Mouse (Mus musculus) hindbrain, embryonic 12.5 days (tissue): ENCODE results near the gene Arpc3. TPM values are rescaled to one million over a fixed set of nuclear protein-coding genes. Genes with fewer than 3 reads are reported as not detected.

Source experiments
- ATAC-seq: fragments of 200-750 bp; cut with Nextera tagmentation; 2 replicates; pipeline ENCODE4 v1.8.0; 2017; ENCODE audit warnings: moderate TSS enrichment; ENCODE audit not compliant: low FRiP score
- H3K27ac ChIP-seq: fragments of 300-500 bp; sonication (generic); 2 replicates; pipeline ENCODE4 v1.5.1; 2016; ENCODE audit warnings: mild to moderate bottlenecking
- H3K27me3 ChIP-seq: fragments of 300-500 bp; sonication (generic); 2 replicates; pipeline ENCODE4 v1.6.1; 2016; ENCODE audit warnings: mild to moderate bottlenecking
- H3K36me3 ChIP-seq: fragments of 300-500 bp; sonication (generic); 2 replicates; pipeline ENCODE4 v1.6.1; 2016; ENCODE audit warnings: mild to moderate bottlenecking
- H3K4me1 ChIP-seq: fragments of 300-500 bp; sonication (generic); 2 replicates; pipeline ENCODE4 v1.6.1; 2016
- H3K4me2 ChIP-seq: fragments of 300-500 bp; sonication (generic); replicated peaks from 2 replicates; pipeline ENCODE4 v1.6.1; 2016; ENCODE audit warnings: mild to moderate bottlenecking
- H3K4me3 ChIP-seq: fragments of 300-500 bp; sonication (generic); 2 replicates; pipeline ENCODE4 v1.5.1; 2016; ENCODE audit warnings: mild to moderate bottlenecking
- H3K9ac ChIP-seq: fragments of 300-500 bp; sonication (generic); 2 replicates; pipeline ENCODE4 v1.6.1; 2016; ENCODE audit warnings: mild to moderate bottlenecking, moderate library complexity
- H3K9me3 ChIP-seq: fragments of 300-500 bp; sonication (generic); replicated peaks from 2 replicates; pipeline ENCODE4 v1.6.1; 2016; ENCODE audit warnings: mild to moderate bottlenecking
- WGBS: fragments of 180-500 bp; shearing (Covaris S2); methylation state at CpG from one replicate; pipeline ENCODE4 v1.1.7; 2016; 5-methylcytosine and 5-hydroxymethylcytosine counted together
- polyA plus RNA-seq: library from polyadenylated mRNA; unstranded; fragments of >200 nt; fragmentation: Nextera tagmentation; extraction: Ambion mirVana; gene quantifications from 2 replicates; pipeline ENCODE4 v1.2.1, GENCODE M21; 2016

Arpc3 gene
- polyA plus RNA-seq, 1 experiment from 2014 or later = 115 TPM

- under 1% methylated on average over 69 of the region's 73 CpGs for WGBS
These were observed 30.6 kb downstream of the Arpc3 start for GRCm38 (mm10) chr5:122422071-122422964.

GRCm38 (mm10) chr5:122423083-122423482, 31.4 kb downstream of the Arpc3 start:
- H3K27me3 ChIP-seq = no peaks in the 10 kb centered on the region
- WGBS = 33% methylated on average over 15 of the region's 15 CpGs
- no peak; the same call in 1 of the 2 replicates for ATAC-seq
- H3K27ac ChIP-seq = no peak overlapping the region
- H3K9ac ChIP-seq = peak overlapping the region; percentile 95
- H3K4me1 ChIP-seq = peaks cover 18% of the 10 kb centered on the region
- peak overlapping the region; percentile 98 for H3K4me3 ChIP-seq
- H3K9me3 ChIP-seq = no peaks in the 10 kb centered on the region
- peak overlapping the region; percentile 97 for H3K4me2 ChIP-seq
- peaks cover 3% of the 10 kb centered on the region for H3K36me3 ChIP-seq

More at GRCm38 (mm10) chr5:122422071-122422964, 30.6 kb downstream of the Arpc3 start:
- H3K9me3 ChIP-seq = no peaks in the 10 kb centered on the region
- H3K4me1 ChIP-seq = peaks cover 18% of the 10 kb centered on the region
- no peaks in the 10 kb centered on the region for H3K27me3 ChIP-seq
- H3K27ac ChIP-seq = peak overlapping the region; percentile 90
- peak; percentile 90 for ATAC-seq
- H3K36me3 ChIP-seq = no peaks in the 10 kb centered on the region
- peak overlapping the region; percentile 95 for H3K9ac ChIP-seq
- H3K4me2 ChIP-seq = peak overlapping the region; percentile 97
- peak overlapping the region; percentile 98 for H3K4me3 ChIP-seq

GRCm38 (mm10) chr5:122425550-122425949, 33.9 kb downstream of the Arpc3 start:
- peaks cover 28% of the 10 kb centered on the region for H3K36me3 ChIP-seq
- no peaks in the 10 kb centered on the region for H3K27me3 ChIP-seq
- H3K4me3 ChIP-seq = no peak overlapping the region
- H3K4me1 ChIP-seq = peaks cover 18% of the 10 kb centered on the region
- WGBS = 86% methylated on average over 2 of the region's 2 CpGs
- no peak overlapping the region for H3K4me2 ChIP-seq
- no peak overlapping the region for H3K9ac ChIP-seq
- no peak overlapping the region for H3K27ac ChIP-seq
- no peak for ATAC-seq
- no peaks in the 10 kb centered on the region for H3K9me3 ChIP-seq

- Histone ChIP-seq H3K9me3 (no peaks in the 10 kb centered on the region), H3K4me2 (no peak overlapping the region), H3K9ac (no peak overlapping the region), H3K4me1 (no peaks in the 10 kb centered on the region), H3K4me3 (no peak overlapping the region), H3K27ac (no peak overlapping the region), H3K36me3 (peaks cover 72% of the 10 kb centered on the region), H3K27me3 (no peaks in the 10 kb centered on the region)
- ATAC-seq = no peak
- WGBS = 94% methylated on average over 4 of the region's 4 CpGs
These were observed 38.5 kb downstream of the Arpc3 start for GRCm38 (mm10) chr5:122430036-122430775.

- Histone ChIP-seq H3K4me1 (no peaks in the 10 kb centered on the region), H3K4me3 (no peak overlapping the region), H3K27ac (no peak overlapping the region), H3K27me3 (no peaks in the 10 kb centered on the region), H3K9me3 (no peaks in the 10 kb centered on the region), H3K9ac (no peak overlapping the region), H3K36me3 (peaks cover 81% of the 10 kb centered on the region), H3K4me2 (no peak overlapping the region)
- ATAC-seq = no peak
- 94% methylated on average over 8 of the region's 8 CpGs for WGBS
These were observed 39.5 kb downstream of the Arpc3 start for GRCm38 (mm10) chr5:122431221-122431620.

- no peak overlapping the region for H3K27ac ChIP-seq
- ATAC-seq = no peak
- no peaks in the 10 kb centered on the region for H3K9me3 ChIP-seq
- WGBS = 91% methylated on average over 4 of the region's 4 CpGs
- no peaks in the 10 kb centered on the region for H3K27me3 ChIP-seq
- H3K4me2 ChIP-seq = no peak overlapping the region
- H3K36me3 ChIP-seq = peaks cover 94% of the 10 kb centered on the region
- H3K4me1 ChIP-seq = no peaks in the 10 kb centered on the region
- no peak overlapping the region for H3K4me3 ChIP-seq
- H3K9ac ChIP-seq = no peak overlapping the region
These were observed 42.9 kb downstream of the Arpc3 start for GRCm38 (mm10) chr5:122434541-122434940.

- Histone ChIP-seq H3K27ac (no peak overlapping the region), H3K9me3 (no peaks in the 10 kb centered on the region), H3K36me3 (peaks cover 97% of the 10 kb centered on the region), H3K4me2 (no peak overlapping the region), H3K4me1 (no peaks in the 10 kb centered on the region), H3K27me3 (no peaks in the 10 kb centered on the region), H3K4me3 (no peak overlapping the region), H3K9ac (no peak overlapping the region)
- no peak for ATAC-seq
- 92% methylated on average over 19 of the region's 19 CpGs for WGBS
These were observed 47.9 kb downstream of the Arpc3 start for GRCm38 (mm10) chr5:122439400-122440094.

- Histone ChIP-seq H3K9ac (no peak overlapping the region), H3K27ac (no peak overlapping the region), H3K36me3 (peaks cover 97% of the 10 kb centered on the region), H3K4me1 (no peaks in the 10 kb centered on the region), H3K4me3 (no peak overlapping the region), H3K27me3 (no peaks in the 10 kb centered on the region), H3K4me2 (no peak overlapping the region), H3K9me3 (no peaks in the 10 kb centered on the region)
- 95% methylated on average over 12 of the region's 12 CpGs for WGBS
- no peak for ATAC-seq
These were observed 48.5 kb downstream of the Arpc3 start for GRCm38 (mm10) chr5:122440095-122440630.

- ATAC-seq = no peak
- no peak overlapping the region for H3K9ac ChIP-seq
- no peak overlapping the region for H3K27ac ChIP-seq
- no peaks in the 10 kb centered on the region for H3K27me3 ChIP-seq
- no peaks in the 10 kb centered on the region for H3K4me1 ChIP-seq
- 93% methylated on average over 10 of the region's 10 CpGs for WGBS
- H3K4me3 ChIP-seq = no peak overlapping the region
- no peaks in the 10 kb centered on the region for H3K9me3 ChIP-seq
- H3K36me3 ChIP-seq = peaks cover 79% of the 10 kb centered on the region
- no peak overlapping the region for H3K4me2 ChIP-seq
These were observed 52.8 kb downstream of the Arpc3 start for GRCm38 (mm10) chr5:122444492-122444891.

- no peak overlapping the region for H3K4me3 ChIP-seq
- peaks cover 4% of the 10 kb centered on the region; the same call in 1 of the 2 replicates for H3K4me1 ChIP-seq
- H3K27ac ChIP-seq = no peak overlapping the region
- H3K4me2 ChIP-seq = no peak overlapping the region
- H3K9ac ChIP-seq = no peak overlapping the region
- no peaks in the 10 kb centered on the region for H3K27me3 ChIP-seq
- peaks cover 73% of the 10 kb centered on the region for H3K36me3 ChIP-seq
- whole genome bisulfite sequencing = 85% methylated on average over 11 of the region's 11 CpGs
- ATAC-seq = no peak
- no peaks in the 10 kb centered on the region for H3K9me3 ChIP-seq
These were observed 53.5 kb downstream of the Arpc3 start for GRCm38 (mm10) chr5:122445051-122445610.

- Histone ChIP-seq H3K4me1 (peaks cover 4% of the 10 kb centered on the region; the same call in 1 of the 2 replicates), H3K27me3 (no peaks in the 10 kb centered on the region), H3K4me2 (no peak overlapping the region), H3K4me3 (no peak overlapping the region), H3K9ac (no peak overlapping the region), H3K27ac (no peak overlapping the region), H3K36me3 (peaks cover 55% of the 10 kb centered on the region), H3K9me3 (no peaks in the 10 kb centered on the region)
- WGBS = 92% methylated on average over 8 of the region's 8 CpGs
- no peak for ATAC-seq
These were observed 56.2 kb downstream of the Arpc3 start for GRCm38 (mm10) chr5:122447857-122448256.
